Mouse (Mus musculus) left cerebral cortex, postnatal 14 days (tissue): Measurements from ENCODE around the gene Spata46. TPM values are rescaled to one million over a fixed set of nuclear protein-coding genes. Genes with fewer than 3 reads are reported as not detected.

Experiments used
- DNase-seq, 2 experiments: peaks; one replicate each; pipeline ENCODE4 v3.0.0; 2021 to 2022; ENCODE audit warnings: low spot score in 2 of 2, mixed read lengths in 1 of 2
- intact Hi-C: fragments of 180-260 bp; cut with DNase I; formaldehyde crosslinking; loops from one replicate; pipeline ENCODE4 v1.15.1; 2025
- total RNA-seq, 2 experiments: library from RNA; stranded (reverse); gene quantifications; 2 replicates each; pipeline ENCODE4 v1.2.3; 2021

Spata46 gene
- total RNA-seq, 2 experiments from 2014 or later, result not detected

GRCm38 (mm10) chr1:170325277-170325676 lies 16.7 kb downstream of the Spata46 start:
- no peak for DNase-seq

GRCm38 (mm10) chr1:170331926-170332325 lies 23.3 kb downstream of the Spata46 start:
- no peak for DNase-seq
- intact Hi-C loops, result no loop called here

More at GRCm38 (mm10) chr1:170325277-170325676, 16.7 kb downstream of the Spata46 start:
- intact Hi-C loops, result no loop called here

- peak in 1 of 2 experiments; percentile 26 for DNase-seq
- intact Hi-C loops, result no loop called here
These were observed 24.2 kb downstream of the Spata46 start for GRCm38 (mm10) chr1:170332775-170333174.

GRCm38 (mm10) chr1:170339943-170340342 lies 31.3 kb downstream of the Spata46 start:
- intact Hi-C loops, result no loop called here
- DNase-seq, result no peak

- no peak for DNase-seq
- intact Hi-C loops, result no loop called here
These were observed 34.5 kb downstream of the Spata46 start for GRCm38 (mm10) chr1:170343081-170343480.

GRCm38 (mm10) chr1:170343906-170344305 lies 35.3 kb downstream of the Spata46 start:
- intact Hi-C loops, result no loop called here
- no peak for DNase-seq

GRCm38 (mm10) chr1:170346266-170346665 lies 37.7 kb downstream of the Spata46 start:
- intact Hi-C loops, result no loop called here
- no peak for DNase-seq

- intact Hi-C loops, result no loop called here
- no peak for DNase-seq
These were observed 42.5 kb downstream of the Spata46 start for GRCm38 (mm10) chr1:170351080-170351479.

- intact Hi-C loops, result no loop called here
- DNase-seq, result no peak
These were observed 44.7 kb downstream of the Spata46 start for GRCm38 (mm10) chr1:170353335-170353734.

- DNase-seq, result no peak
- intact Hi-C loops, result no loop called here
These were observed 51.7 kb downstream of the Spata46 start for GRCm38 (mm10) chr1:170360183-170360915.

Other genes starting within 250 kb of the Spata46 start
- gene Ddr2, start 198.0 kb upstream of the Spata46 start, total RNA-seq, result 1 to 10 TPM; 7.6 to 9.9 TPM
- gene Uap1, start 133.8 kb upstream of the Spata46 start, total RNA-seq, result 10 to 100 TPM; 64.4 to 68.2 TPM
- gene Uhmk1, start 93.4 kb upstream of the Spata46 start, total RNA-seq, result 100 to 1,000 TPM; 144 to 155 TPM
- gene Sh2d1b2, start 76.1 kb upstream of the Spata46 start, total RNA-seq, result not detected
- gene Sh2d1b1, start 31.5 kb upstream of the Spata46 start, total RNA-seq, result not detected
- gene Gm7694, start 2.5 kb upstream of the Spata46 start, total RNA-seq, result 1 to 10 TPM; 2.4 to 2.8 TPM